Mouse (Mus musculus) embryonic facial prominence, embryonic 11.5 days (tissue): ENCODE measurements around the gene Col7a1. TPM values are rescaled to one million over a fixed set of nuclear protein-coding genes. Genes with fewer than 3 reads are reported as not detected.

ENCODE experiments used
- ATAC-seq: fragments of 200-750 bp; cut with Nextera tagmentation; replicated peaks from 2 replicates; pipeline ENCODE4 v1.8.0; 2017; ENCODE audit warnings: low read depth; ENCODE audit not compliant: insufficient number of reproducible peaks, low FRiP score, low TSS enrichment
- DNase-seq: peaks from one replicate; pipeline ENCODE4 v3.0.0-alpha.2; 2015; ENCODE audit warnings: low spot score
- H3K27ac ChIP-seq: fragments of 300-500 bp; sonication (generic); replicated peaks from 2 replicates; pipeline ENCODE4 v1.5.1; 2014; ENCODE audit warnings: mild to moderate bottlenecking, low read depth, low read length, control low read depth
- H3K27me3 ChIP-seq: fragments of 300-500 bp; sonication (generic); 2 replicates; pipeline ENCODE4 v1.6.1; 2014; ENCODE audit warnings: mild to moderate bottlenecking, low read length, moderate library complexity, mixed read lengths; ENCODE audit not compliant: control insufficient read depth, insufficient read depth
- H3K36me3 ChIP-seq: fragments of 300-500 bp; sonication (generic); replicated peaks from 2 replicates; pipeline ENCODE4 v1.6.1; 2014; ENCODE audit warnings: low read depth, mild to moderate bottlenecking, low read length, moderate library complexity, mixed read lengths; ENCODE audit not compliant: control insufficient read depth, insufficient read depth
- H3K4me1 ChIP-seq: fragments of 300-500 bp; sonication (generic); 2 replicates; pipeline ENCODE4 v1.6.1; 2014; ENCODE audit warnings: low read length, mixed read lengths; ENCODE audit not compliant: control insufficient read depth, insufficient read depth
- H3K4me2 ChIP-seq: fragments of 300-500 bp; sonication (generic); 2 replicates; pipeline ENCODE4 v1.6.1; 2014; ENCODE audit warnings: low read depth, mild to moderate bottlenecking, control low read depth, low read length, moderate library complexity
- H3K4me3 ChIP-seq: fragments of 300-500 bp; sonication (generic); 2 replicates; pipeline ENCODE4 v1.5.1; 2014; ENCODE audit warnings: low read depth, low read length, control low read depth
- H3K9ac ChIP-seq: fragments of 300-500 bp; sonication (generic); replicated peaks from 2 replicates; pipeline ENCODE4 v1.6.1; 2014; ENCODE audit warnings: mild to moderate bottlenecking, control low read depth, low read length
- H3K9me3 ChIP-seq: fragments of 300-500 bp; sonication (generic); replicated peaks from 2 replicates; pipeline ENCODE4 v1.6.1; 2016; ENCODE audit warnings: mild to moderate bottlenecking, low read length, inconsistent platforms, mixed read lengths; ENCODE audit not compliant: control insufficient read depth
- WGBS: fragments of 180-500 bp; shearing (Covaris S2); extraction: QIAGEN DNeasy Blood & Tissue Kit; methylation state at CpG from one replicate; pipeline ENCODE4 v1.1.7; 2014; 5-methylcytosine and 5-hydroxymethylcytosine counted together
- polyA plus RNA-seq: library from polyadenylated mRNA; unstranded; fragments of >200 nt; fragmentation: Nextera tagmentation; extraction: Ambion mirVana; gene quantifications from 2 replicates; pipeline ENCODE4 v1.2.1, GENCODE M21; 2014

The Col7a1 gene
- polyA plus RNA-seq, 1 experiment from 2014 or later: 1.1 TPM

GRCm38 (mm10) chr9:108936418-108937364 is 16.7 kb upstream of the Col7a1 start, which contains the start of gene Uqcrc1:
Gene Uqcrc1, plus strand, starts transcription at chr9:108936633.
- WGBS: under 1% methylated on average over 58 of the region's 58 CpGs
- Histone ChIP-seq H3K9ac (peak within 1 kb of the TSS; percentile 94), H3K27ac (peak within 1 kb of the TSS; percentile 28; the same call in 1 of the 2 replicates), H3K4me2 (peak within 1 kb of the TSS; percentile 68), H3K27me3 (no peaks in the 10 kb centered on the region), H3K4me3 (peak within 1 kb of the TSS; percentile 94), H3K36me3 (no peaks in the 10 kb centered on the region; the same call in 1 of the 2 replicates), H3K9me3 (no peaks in the 10 kb centered on the region), H3K4me1 (no peaks in the 10 kb centered on the region)
- DNase-seq: peak; percentile 98
- peak; percentile 80 for ATAC-seq

GRCm38 (mm10) chr9:108945111-108945510 is 8.3 kb upstream of the Col7a1 start:
- Histone ChIP-seq H3K4me2 (no peak overlapping the region), H3K4me1 (peaks cover 3% of the 10 kb centered on the region; the same call in 1 of the 2 replicates), H3K27ac (no peak overlapping the region), H3K27me3 (no peaks in the 10 kb centered on the region), H3K9me3 (no peaks in the 10 kb centered on the region), H3K4me3 (no peak overlapping the region), H3K36me3 (peaks cover 12% of the 10 kb centered on the region), H3K9ac (no peak overlapping the region)
- WGBS: 85% methylated on average over 9 of the region's 9 CpGs
- DNase-seq (no peak), ATAC-seq (no peak)

- Histone ChIP-seq H3K4me2 (no peak overlapping the region), H3K9ac (no peak overlapping the region), H3K4me3 (no peak overlapping the region), H3K27ac (no peak overlapping the region), H3K9me3 (no peaks in the 10 kb centered on the region), H3K36me3 (peaks cover 12% of the 10 kb centered on the region), H3K4me1 (peaks cover 3% of the 10 kb centered on the region; the same call in 1 of the 2 replicates), H3K27me3 (no peaks in the 10 kb centered on the region)
- DNase-seq (no peak), ATAC-seq (no peak)
- WGBS: 84% methylated on average over 5 of the region's 5 CpGs
These were observed 7.8 kb upstream of the Col7a1 start for GRCm38 (mm10) chr9:108945608-108946007.

GRCm38 (mm10) chr9:108949231-108949966 is 4.0 kb upstream of the Col7a1 start:
- no peak overlapping the region; the same call in 1 of the 2 replicates for H3K9ac ChIP-seq
- peak; percentile 88 for DNase-seq
- H3K27me3 ChIP-seq: peaks cover 6% of the 10 kb centered on the region
- peak; percentile 63 for ATAC-seq
- peaks cover 3% of the 10 kb centered on the region for H3K4me1 ChIP-seq
- H3K27ac ChIP-seq: peak overlapping the region; percentile 81
- H3K4me3 ChIP-seq: no peak overlapping the region
- no peak overlapping the region for H3K4me2 ChIP-seq
- H3K9me3 ChIP-seq: no peaks in the 10 kb centered on the region
- H3K36me3 ChIP-seq: peaks cover 3% of the 10 kb centered on the region
- 52% methylated on average over 13 of the region's 13 CpGs for WGBS

GRCm38 (mm10) chr9:108949967-108950728 is 3.2 kb upstream of the Col7a1 start:
- ATAC-seq: no peak
- 78% methylated on average over 9 of the region's 9 CpGs for WGBS
- H3K9me3 ChIP-seq: no peaks in the 10 kb centered on the region
- H3K36me3 ChIP-seq: peaks cover 3% of the 10 kb centered on the region
- peaks cover 6% of the 10 kb centered on the region for H3K27me3 ChIP-seq
- no peak overlapping the region for H3K4me2 ChIP-seq
- H3K9ac ChIP-seq: no peak overlapping the region
- no peak overlapping the region for H3K4me3 ChIP-seq
- no peak for DNase-seq
- H3K4me1 ChIP-seq: peaks cover 3% of the 10 kb centered on the region
- H3K27ac ChIP-seq: peak overlapping the region; percentile 81

GRCm38 (mm10) chr9:108955241-108955640 is 1.9 kb downstream of the Col7a1 start:
- DNase-seq: no peak
- Histone ChIP-seq H3K27ac (no peak overlapping the region), H3K9ac (no peak overlapping the region), H3K4me3 (no peak overlapping the region), H3K9me3 (no peaks in the 10 kb centered on the region), H3K4me1 (no peaks in the 10 kb centered on the region; the same call in none of the 2 replicates), H3K4me2 (no peak overlapping the region), H3K27me3 (peaks cover 6% of the 10 kb centered on the region), H3K36me3 (no peaks in the 10 kb centered on the region)
- no peak for ATAC-seq
- 90% methylated on average over 11 of the region's 11 CpGs for WGBS

- Histone ChIP-seq H3K9ac (no peak overlapping the region), H3K36me3 (no peaks in the 10 kb centered on the region), H3K4me2 (no peak overlapping the region), H3K9me3 (no peaks in the 10 kb centered on the region), H3K27me3 (peaks cover 6% of the 10 kb centered on the region), H3K27ac (no peak overlapping the region), H3K4me1 (no peaks in the 10 kb centered on the region; the same call in none of the 2 replicates), H3K4me3 (no peak overlapping the region)
- WGBS: 89% methylated on average over 11 of the region's 11 CpGs
- DNase-seq (no peak), ATAC-seq (no peak)
These were observed 2.5 kb downstream of the Col7a1 start for GRCm38 (mm10) chr9:108955846-108956245.
